Mouse (Mus musculus) lung, postnatal 4 days (tissue): Measurements from ENCODE around the gene Shroom3.

Experiments used
- DNase-seq, 2 experiments: peaks; one replicate each; pipeline ENCODE4 v3.0.0; 2021

Shroom3 gene

GRCm38 (mm10) chr5:92810922-92811533, 127.8 kb downstream of the Shroom3 start:
- peak in 1 of 2 experiments; percentile 57 for DNase-seq

GRCm38 (mm10) chr5:92811761-92812160, 128.5 kb downstream of the Shroom3 start:
- DNase-seq: peak; percentile 22 to 43

GRCm38 (mm10) chr5:92812936-92813335, 129.7 kb downstream of the Shroom3 start:
- DNase-seq: peak; percentile 58 to 85

- DNase-seq: no peak
Observed at GRCm38 (mm10) chr5:92813562-92813961, 130.3 kb downstream of the Shroom3 start.

GRCm38 (mm10) chr5:92814621-92815020, 131.4 kb downstream of the Shroom3 start:
- no peak for DNase-seq

- peak; percentile 38 to 71 for DNase-seq
Observed at GRCm38 (mm10) chr5:92817122-92817822, 134.0 kb downstream of the Shroom3 start.

- DNase-seq: no peak
Observed at GRCm38 (mm10) chr5:92821370-92821769, 138.1 kb downstream of the Shroom3 start.

GRCm38 (mm10) chr5:92823495-92823894, 140.3 kb downstream of the Shroom3 start:
- DNase-seq: no peak

GRCm38 (mm10) chr5:92824304-92825009, 141.2 kb downstream of the Shroom3 start:
- no peak for DNase-seq

GRCm38 (mm10) chr5:92830391-92830790, 147.2 kb downstream of the Shroom3 start:
- DNase-seq: no peak

- no peak for DNase-seq
Observed at GRCm38 (mm10) chr5:92834513-92834912, 151.3 kb downstream of the Shroom3 start.

- no peak for DNase-seq
Observed at GRCm38 (mm10) chr5:92837311-92837710, 154.1 kb downstream of the Shroom3 start.

- DNase-seq: no peak
Observed at GRCm38 (mm10) chr5:92838351-92838784, 155.1 kb downstream of the Shroom3 start.

- peak in 1 of 2 experiments; percentile 26 for DNase-seq
Observed at GRCm38 (mm10) chr5:92839314-92839713, 156.1 kb downstream of the Shroom3 start.

GRCm38 (mm10) chr5:92841474-92841873, 158.2 kb downstream of the Shroom3 start:
- peak; percentile 74 to 83 for DNase-seq

- DNase-seq: peak; percentile 22 to 43
Observed at GRCm38 (mm10) chr5:92842417-92842816, 159.2 kb downstream of the Shroom3 start.

- DNase-seq: peak in 1 of 2 experiments; percentile 46
Observed at GRCm38 (mm10) chr5:92842881-92843280, 159.6 kb downstream of the Shroom3 start.

GRCm38 (mm10) chr5:92843850-92844785, 160.9 kb downstream of the Shroom3 start:
- DNase-seq: no peak

GRCm38 (mm10) chr5:92849743-92850142, 166.5 kb downstream of the Shroom3 start:
- DNase-seq: peak in 1 of 2 experiments; percentile 40

- DNase-seq: no peak
Observed at GRCm38 (mm10) chr5:92850925-92851324, 167.7 kb downstream of the Shroom3 start.

- no peak for DNase-seq
Observed at GRCm38 (mm10) chr5:92854983-92855382, 171.7 kb downstream of the Shroom3 start.

- peak; percentile 32 to 37 for DNase-seq
Observed at GRCm38 (mm10) chr5:92856346-92856745, 173.1 kb downstream of the Shroom3 start.
